Mouse (Mus musculus): ENCODE measurements at regions not wholly inside any gene's neighbourhood (a gene's known extent, or its start where the extent isn't known, plus 50 kb on each side); places are given as distances from the start of the nearest gene placed in this dataset.

DNA sequence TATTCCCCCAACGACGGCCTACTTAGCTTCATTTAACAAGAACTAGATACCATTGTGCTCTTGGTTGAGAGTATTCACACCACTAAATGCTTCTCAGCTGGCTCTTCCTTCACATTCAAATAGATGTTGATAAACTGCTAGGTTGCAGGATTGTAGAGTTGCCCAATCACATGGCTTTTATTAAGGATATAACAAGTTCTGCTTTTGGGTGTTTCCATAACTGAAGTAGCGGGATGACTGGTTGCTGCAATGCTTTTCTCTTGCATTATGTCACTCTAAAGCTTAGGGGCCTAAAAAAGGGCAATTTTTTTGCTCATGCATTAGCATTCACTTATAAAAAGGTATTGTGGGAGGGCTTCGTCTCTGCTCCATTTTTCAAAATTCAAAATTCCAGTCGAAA lies 641.9 kb downstream of the Robo2 start:
- no peaks in the 10 kb centered on the region for H3K27me3 ChIP-seq (replicated peaks; ENCODE audit: control insufficient read depth, insufficient read depth, low read length)
- no peak overlapping the region for H3K27ac ChIP-seq (ENCODE audit: low read length)
- no peak for ATAC-seq
- 81% methylated on average over 5 of the region's 5 CpGs for WGBS
- H3K4me2 ChIP-seq (ENCODE audit: low read length), result no peak overlapping the region
- H3K36me3 ChIP-seq (ENCODE audit: control insufficient read depth, insufficient read depth), result no peaks in the 10 kb centered on the region
- no peaks in the 10 kb centered on the region for H3K9me3 ChIP-seq (ENCODE audit: control insufficient read depth, low read length)
- 0 out of 2 replicates have a peak, but pooled peaks cover 3% of the 10 kb centered on the region for H3K4me1 ChIP-seq (replicated peaks; ENCODE audit: control insufficient read depth, insufficient read depth, low read length)
- H3K4me3 ChIP-seq (replicated peaks; ENCODE audit: low read length), result no peak overlapping the region
- H3K9ac ChIP-seq (replicated peaks; ENCODE audit: low read depth, low read length), result no peak overlapping the region

DNA sequence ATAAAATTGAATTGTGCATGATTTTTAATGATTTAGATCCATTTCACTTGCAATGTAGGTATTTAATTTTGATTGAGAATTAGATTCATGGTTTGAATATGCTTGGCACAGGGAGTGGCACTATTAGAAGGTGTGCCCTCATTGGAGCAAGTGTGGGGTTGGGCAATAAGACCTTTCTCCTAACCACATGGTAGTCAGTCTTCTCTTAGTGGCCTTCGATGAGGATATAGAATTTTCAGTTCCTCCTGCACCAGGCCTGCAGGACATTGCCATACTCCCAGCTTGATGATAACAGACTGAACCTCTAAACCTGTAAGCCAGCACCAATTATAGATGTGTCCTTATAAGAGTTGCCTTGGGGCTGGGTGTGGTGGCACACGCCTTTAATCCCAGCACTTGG lies 642.9 kb downstream of the Robo2 start:
- WGBS, result 98% methylated on average over 2 of the region's 2 CpGs
- Histone ChIP-seq H3K4me3 (replicated peaks; ENCODE audit: low read length) (no peak overlapping the region), H3K36me3 (ENCODE audit: control insufficient read depth, insufficient read depth) (no peaks in the 10 kb centered on the region), H3K27ac (ENCODE audit: low read length) (no peak overlapping the region), H3K9ac (replicated peaks; ENCODE audit: low read depth, low read length) (no peak overlapping the region), H3K4me1 (replicated peaks; ENCODE audit: control insufficient read depth, insufficient read depth, low read length) (0 out of 2 replicates have a peak, but pooled peaks cover 3% of the 10 kb centered on the region), H3K4me2 (ENCODE audit: low read length) (no peak overlapping the region), H3K27me3 (replicated peaks; ENCODE audit: control insufficient read depth, insufficient read depth, low read length) (no peaks in the 10 kb centered on the region), H3K9me3 (ENCODE audit: control insufficient read depth, low read length) (no peaks in the 10 kb centered on the region)
- ATAC-seq, result no peak

DNA sequence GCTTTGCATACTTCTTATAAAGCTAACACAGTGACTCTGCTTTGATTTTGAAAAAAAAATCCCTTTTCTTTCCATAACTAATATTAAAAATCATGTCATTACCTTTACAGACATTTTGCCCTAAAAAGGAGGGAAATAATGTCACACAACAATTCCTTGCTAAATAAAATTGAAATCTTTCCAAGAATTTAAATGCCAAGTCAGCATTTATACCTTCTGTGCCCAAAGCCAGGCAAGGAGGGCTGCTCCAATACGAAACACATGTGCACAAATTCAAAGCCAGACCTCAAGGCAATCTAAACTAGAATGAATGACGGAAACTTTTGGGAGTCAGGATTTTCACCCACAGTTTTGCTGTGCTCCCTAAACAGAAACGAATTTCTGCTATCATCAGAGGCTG lies 646.4 kb downstream of the Robo2 start:
- Histone ChIP-seq H3K4me3 (replicated peaks; ENCODE audit: low read length) (no peak overlapping the region), H3K36me3 (ENCODE audit: control insufficient read depth, insufficient read depth) (no peaks in the 10 kb centered on the region), H3K27ac (ENCODE audit: low read length) (no peak overlapping the region), H3K9me3 (ENCODE audit: control insufficient read depth, low read length) (no peaks in the 10 kb centered on the region), H3K4me2 (ENCODE audit: low read length) (no peak overlapping the region), H3K4me1 (replicated peaks; ENCODE audit: control insufficient read depth, insufficient read depth, low read length) (no peaks in the 10 kb centered on the region), H3K9ac (replicated peaks; ENCODE audit: low read depth, low read length) (no peak overlapping the region), H3K27me3 (replicated peaks; ENCODE audit: control insufficient read depth, insufficient read depth, low read length) (no peaks in the 10 kb centered on the region)
- 64% methylated on average over 3 of the region's 3 CpGs for WGBS
- ATAC-seq, result no peak

GRCm38 (mm10) chr16:73760921-73761320 lies 650.7 kb downstream of the Robo2 start:
- Histone ChIP-seq H3K4me3 (replicated peaks; ENCODE audit: low read length) (no peak overlapping the region), H3K9me3 (ENCODE audit: control insufficient read depth, low read length) (no peaks in the 10 kb centered on the region), H3K4me1 (replicated peaks; ENCODE audit: control insufficient read depth, insufficient read depth, low read length) (no peaks in the 10 kb centered on the region), H3K9ac (replicated peaks; ENCODE audit: low read depth, low read length) (no peak overlapping the region), H3K27ac (ENCODE audit: low read length) (no peak overlapping the region), H3K27me3 (replicated peaks; ENCODE audit: control insufficient read depth, insufficient read depth, low read length) (no peaks in the 10 kb centered on the region), H3K4me2 (ENCODE audit: low read length) (no peak overlapping the region), H3K36me3 (ENCODE audit: control insufficient read depth, insufficient read depth) (no peaks in the 10 kb centered on the region)
- ATAC-seq, result no peak
- WGBS, result 11% methylated on average over 3 of the region's 3 CpGs

GRCm38 (mm10) chr16:73758872-73759271 lies 652.8 kb downstream of the Robo2 start:
- Histone ChIP-seq H3K4me3 (replicated peaks; ENCODE audit: low read length) (no peak overlapping the region), H3K9ac (replicated peaks; ENCODE audit: low read depth, low read length) (no peak overlapping the region), H3K27me3 (replicated peaks; ENCODE audit: control insufficient read depth, insufficient read depth, low read length) (no peaks in the 10 kb centered on the region), H3K27ac (ENCODE audit: low read length) (no peak overlapping the region), H3K4me2 (ENCODE audit: low read length) (no peak overlapping the region), H3K9me3 (ENCODE audit: control insufficient read depth, low read length) (no peaks in the 10 kb centered on the region), H3K36me3 (ENCODE audit: control insufficient read depth, insufficient read depth) (no peaks in the 10 kb centered on the region), H3K4me1 (replicated peaks; ENCODE audit: control insufficient read depth, insufficient read depth, low read length) (no peaks in the 10 kb centered on the region)
- WGBS, result 54% methylated on average over 5 of the region's 5 CpGs
- no peak for ATAC-seq

- H3K9ac ChIP-seq (replicated peaks; ENCODE audit: low read depth, low read length), result no peak overlapping the region
- no peak for ATAC-seq
- no peaks in the 10 kb centered on the region for H3K36me3 ChIP-seq (ENCODE audit: control insufficient read depth, insufficient read depth)
- WGBS, result 88% methylated on average over 5 of the region's 5 CpGs
- H3K9me3 ChIP-seq (ENCODE audit: control insufficient read depth, low read length), result no peaks in the 10 kb centered on the region
- no peak overlapping the region for H3K27ac ChIP-seq (ENCODE audit: low read length)
- no peaks in the 10 kb centered on the region for H3K4me1 ChIP-seq (replicated peaks; ENCODE audit: control insufficient read depth, insufficient read depth, low read length)
- H3K27me3 ChIP-seq (replicated peaks; ENCODE audit: control insufficient read depth, insufficient read depth, low read length), result no peaks in the 10 kb centered on the region
- no peak overlapping the region for H3K4me3 ChIP-seq (replicated peaks; ENCODE audit: low read length)
- H3K4me2 ChIP-seq (ENCODE audit: low read length), result no peak overlapping the region
Observed at GRCm38 (mm10) chr16:73754302-73754701, 657.3 kb downstream of the Robo2 start.

DNA sequence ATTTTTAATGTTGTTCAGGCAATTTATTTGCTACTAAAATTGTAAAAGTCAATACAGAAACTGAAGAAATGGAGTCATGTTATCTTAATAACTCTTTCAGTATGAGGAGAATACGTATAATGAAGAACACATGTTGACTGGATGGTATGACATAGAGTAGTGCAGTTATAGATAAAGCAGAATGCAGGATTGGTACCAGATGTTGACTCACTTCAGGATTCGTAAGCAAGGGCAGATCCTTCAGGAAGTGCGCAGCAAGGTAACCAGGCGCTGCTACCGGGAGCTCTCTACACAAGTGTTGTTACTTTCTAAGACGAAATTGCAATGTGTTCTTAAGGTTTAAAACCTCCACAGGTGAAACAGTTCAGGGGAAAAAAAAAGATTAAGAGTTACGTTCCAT lies 683.3 kb downstream of the Robo2 start:
- 91% methylated on average over 7 of the region's 7 CpGs for WGBS
- H3K27me3 ChIP-seq (replicated peaks; ENCODE audit: control insufficient read depth, insufficient read depth, low read length), result no peaks in the 10 kb centered on the region
- H3K9me3 ChIP-seq (ENCODE audit: control insufficient read depth, low read length), result no peaks in the 10 kb centered on the region
- H3K27ac ChIP-seq (ENCODE audit: low read length), result no peak overlapping the region
- H3K9ac ChIP-seq (replicated peaks; ENCODE audit: low read depth, low read length), result no peak overlapping the region
- no peak overlapping the region for H3K4me2 ChIP-seq (ENCODE audit: low read length)
- no peak for ATAC-seq
- H3K36me3 ChIP-seq (ENCODE audit: control insufficient read depth, insufficient read depth), result no peaks in the 10 kb centered on the region
- H3K4me3 ChIP-seq (replicated peaks; ENCODE audit: low read length), result no peak overlapping the region
- H3K4me1 ChIP-seq (replicated peaks; ENCODE audit: control insufficient read depth, insufficient read depth, low read length), result no peaks in the 10 kb centered on the region

DNA sequence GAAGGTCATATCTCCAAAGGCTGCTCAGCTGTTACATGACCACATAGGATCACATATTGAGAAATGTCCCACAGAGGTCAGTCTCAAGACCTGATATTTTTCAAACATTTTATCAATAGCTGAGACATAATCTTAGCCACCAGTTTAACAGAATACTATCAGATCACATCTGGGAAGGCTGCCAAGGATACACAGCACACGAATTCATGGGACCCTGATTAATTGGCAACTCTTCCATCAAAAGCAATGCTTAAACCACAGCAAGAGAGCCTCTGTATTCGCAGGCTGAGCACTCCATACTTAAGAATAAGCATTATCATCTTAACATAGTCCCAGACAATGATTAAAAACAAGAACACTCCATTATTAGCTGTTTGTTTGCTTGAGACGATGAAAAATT lies 691.9 kb downstream of the Robo2 start:
- Histone ChIP-seq H3K27me3 (replicated peaks; ENCODE audit: control insufficient read depth, insufficient read depth, low read length) (no peaks in the 10 kb centered on the region), H3K4me1 (replicated peaks; ENCODE audit: control insufficient read depth, insufficient read depth, low read length) (no peaks in the 10 kb centered on the region), H3K9me3 (ENCODE audit: control insufficient read depth, low read length) (no peaks in the 10 kb centered on the region), H3K4me2 (ENCODE audit: low read length) (no peak overlapping the region), H3K36me3 (ENCODE audit: control insufficient read depth, insufficient read depth) (no peaks in the 10 kb centered on the region), H3K4me3 (replicated peaks; ENCODE audit: low read length) (no peak overlapping the region), H3K9ac (replicated peaks; ENCODE audit: low read depth, low read length) (no peak overlapping the region), H3K27ac (ENCODE audit: low read length) (no peak overlapping the region)
- WGBS, result 25% methylated on average over 3 of the region's 3 CpGs
- no peak for ATAC-seq

GRCm38 (mm10) chr16:73716301-73716700 lies 695.3 kb downstream of the Robo2 start:
- Histone ChIP-seq H3K9ac (replicated peaks; ENCODE audit: low read depth, low read length) (no peak overlapping the region), H3K36me3 (ENCODE audit: control insufficient read depth, insufficient read depth) (no peaks in the 10 kb centered on the region), H3K27me3 (replicated peaks; ENCODE audit: control insufficient read depth, insufficient read depth, low read length) (no peaks in the 10 kb centered on the region), H3K9me3 (ENCODE audit: control insufficient read depth, low read length) (no peaks in the 10 kb centered on the region), H3K4me2 (ENCODE audit: low read length) (no peak overlapping the region), H3K27ac (ENCODE audit: low read length) (no peak overlapping the region), H3K4me3 (replicated peaks; ENCODE audit: low read length) (no peak overlapping the region), H3K4me1 (replicated peaks; ENCODE audit: control insufficient read depth, insufficient read depth, low read length) (no peaks in the 10 kb centered on the region)
- ATAC-seq, result no peak
- WGBS, result 75% methylated on average over 5 of the region's 5 CpGs

DNA sequence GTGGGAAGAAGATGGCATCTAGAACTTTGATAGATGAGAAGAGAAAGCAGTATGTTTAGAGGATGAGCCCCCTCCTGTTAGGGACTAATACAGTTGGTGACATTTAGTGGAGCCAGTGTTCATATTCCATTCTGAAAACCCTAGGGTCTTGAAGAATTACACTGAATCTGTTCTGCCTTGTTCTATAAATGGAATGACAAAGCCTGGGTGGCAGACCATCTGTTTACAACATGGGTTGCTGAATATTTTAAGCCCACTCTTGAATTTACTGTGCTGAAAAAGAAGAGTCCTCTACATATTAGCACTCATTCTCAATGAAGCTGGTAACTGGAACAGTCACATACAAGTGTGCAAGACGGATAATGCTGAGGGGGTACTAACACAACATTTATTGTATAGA lies 704.6 kb downstream of the Robo2 start:
- H3K4me3 ChIP-seq (replicated peaks; ENCODE audit: low read length), result no peak overlapping the region
- no peak overlapping the region for H3K9ac ChIP-seq (replicated peaks; ENCODE audit: low read depth, low read length)
- 95% methylated on average over 1 of the region's 1 CpGs for WGBS
- no peaks in the 10 kb centered on the region for H3K9me3 ChIP-seq (ENCODE audit: control insufficient read depth, low read length)
- no peak overlapping the region for H3K4me2 ChIP-seq (ENCODE audit: low read length)
- ATAC-seq, result peak; percentile 20; the same call in 1 of the 2 replicates
- H3K36me3 ChIP-seq (ENCODE audit: control insufficient read depth, insufficient read depth), result no peaks in the 10 kb centered on the region
- no peak overlapping the region for H3K27ac ChIP-seq (ENCODE audit: low read length)
- H3K4me1 ChIP-seq (replicated peaks; ENCODE audit: control insufficient read depth, insufficient read depth, low read length), result no peaks in the 10 kb centered on the region
- H3K27me3 ChIP-seq (replicated peaks; ENCODE audit: control insufficient read depth, insufficient read depth, low read length), result no peaks in the 10 kb centered on the region
